Mouse (Mus musculus): ENCODE measurements around the gene Mthfd1l.

- TF ChIP-seq EP300 (optimal IDR thresholded peaks at IDR 0.05), result no peak
- TF ChIP-seq CTCF (IDR thresholded peaks at IDR 0.05; ENCODE audit: low read depth), result no peak
These were observed 227.7 kb downstream of the Mthfd1l start for GRCm38 (mm10) chr10:4200546-4201104.

Data from stomach, postnatal 0 days (tissue).